10 mouse cellular contexts compared by ENCODE assay signal in the genomic region with DNA sequence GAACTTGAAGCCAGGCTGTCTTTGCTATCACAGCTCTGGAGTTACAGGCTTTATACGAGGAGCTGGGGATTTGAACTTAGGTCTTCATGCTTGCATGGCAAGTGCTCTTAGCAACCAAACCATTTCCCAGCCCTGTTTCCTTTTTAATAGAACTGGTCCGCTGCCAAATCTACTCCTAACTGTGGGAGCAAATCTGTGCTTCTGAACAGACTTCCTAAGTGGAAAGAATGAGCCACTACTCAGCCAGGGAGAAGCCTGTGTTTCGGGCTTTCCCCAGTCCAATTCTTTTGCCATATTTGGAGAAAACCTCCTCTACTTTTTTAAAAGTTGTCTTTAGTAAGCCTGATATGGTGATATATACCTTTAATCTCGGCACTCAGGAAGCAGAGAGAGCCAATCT. TPM values are rescaled to one million over a fixed set of nuclear protein-coding genes. Genes with fewer than 3 reads are reported as not detected.
DNase-seq lines count a peak whose midpoint lies in the region; ATAC-seq and TF ChIP-seq lines count a peak whose summit lies in the region.
"Had no signal": no experiment of that assay in that cellular context is flagged by ENCODE, and none has a peak within 500 bp of the region (broad histone marks: within the 10 kb centered on the region; RNA-seq: fewer than 3 reads in every experiment).

No protein-coding gene starts in this region.

- H3K27ac ChIP-seq in kidney, postnatal 0 days, result peak overlapping the region; percentile 15; the same call in 1 of the 2 replicates
- H3K27ac ChIP-seq in stomach, embryonic 14.5 days (ENCODE audit: low read length), result 0 out of 2 replicates have a peak overlapping the region, but pooled peaks have one; percentile 6
- H3K27ac ChIP-seq in stomach, postnatal 0 days (replicated peaks), result no peak overlapping the region; the same call in 1 of the 2 replicates
- peak overlapping the region; percentile 45 for H3K27ac ChIP-seq in heart, embryonic 16.5 days (ENCODE audit: low read length)
- H3K27ac ChIP-seq: forebrain, embryonic 12.5 days; limb, embryonic 12.5 days had no signal

- no peaks in the 10 kb centered on the region for H3K27me3 ChIP-seq in kidney, postnatal 0 days (ENCODE audit: insufficient read depth, low read length)
- no peaks in the 10 kb centered on the region for H3K27me3 ChIP-seq in stomach, embryonic 14.5 days (ENCODE audit: control insufficient read depth, insufficient read depth, low read length)
- no peaks in the 10 kb centered on the region for H3K27me3 ChIP-seq in stomach, postnatal 0 days (ENCODE audit: control insufficient read depth, insufficient read depth, low read length)
- no peaks in the 10 kb centered on the region for H3K27me3 ChIP-seq in heart, embryonic 16.5 days (ENCODE audit: control insufficient read depth, insufficient read depth, low read length)

- DNase-seq in kidney, postnatal 0 days (ENCODE audit: low spot score), result no peak
- no peak for DNase-seq in kidney, postnatal 10 days
- DNase-seq in stomach, postnatal 0 days (ENCODE audit: low spot score), result no peak
- no peak for DNase-seq in spleen, adult 18-20 months
- no peak for DNase-seq in neural tube, embryonic 10.5 days (ENCODE audit: extremely low spot score, low spot score)

- no peak for TF ChIP-seq EP300 in stomach, postnatal 0 days (optimal IDR thresholded peaks at IDR 0.05)

- no peaks in the 10 kb centered on the region for H3K9me3 ChIP-seq in kidney, postnatal 0 days (replicated peaks; ENCODE audit: low read length)
- H3K9me3 ChIP-seq in stomach, embryonic 14.5 days (ENCODE audit: control insufficient read depth, low read depth, low read length), result no peaks in the 10 kb centered on the region
- no peaks in the 10 kb centered on the region for H3K9me3 ChIP-seq in stomach, postnatal 0 days (ENCODE audit: control insufficient read depth, low read length)
- no peaks in the 10 kb centered on the region for H3K9me3 ChIP-seq in heart, embryonic 16.5 days (replicated peaks; ENCODE audit: control insufficient read depth, low read length)
- H3K9me3 ChIP-seq: forebrain, embryonic 12.5 days; limb, embryonic 12.5 days had no signal

- no peaks in the 10 kb centered on the region for H3K36me3 ChIP-seq in kidney, postnatal 0 days (ENCODE audit: insufficient read depth, low read length)
- H3K36me3 ChIP-seq in stomach, embryonic 14.5 days (ENCODE audit: control insufficient read depth, insufficient read depth, low read length), result no peaks in the 10 kb centered on the region
- no peaks in the 10 kb centered on the region for H3K36me3 ChIP-seq in stomach, postnatal 0 days (ENCODE audit: control insufficient read depth, insufficient read depth, low read length)
- no peaks in the 10 kb centered on the region for H3K36me3 ChIP-seq in heart, embryonic 16.5 days (ENCODE audit: control insufficient read depth, insufficient read depth)
- H3K36me3 ChIP-seq: forebrain, embryonic 12.5 days; limb, embryonic 12.5 days had no signal

- ATAC-seq in kidney, postnatal 0 days (replicated peaks; ENCODE audit: low FRiP score, low read depth), result no peak
- ATAC-seq in stomach, embryonic 14.5 days (ENCODE audit: insufficient number of reproducible peaks, insufficient read depth, low FRiP score, low read depth), result no peak
- no peak for ATAC-seq in stomach, postnatal 0 days (ENCODE audit: low FRiP score, low TSS enrichment)
- ATAC-seq in heart, embryonic 16.5 days (replicated peaks; ENCODE audit: extremely low read depth, insufficient read depth, low FRiP score), result no peak
- ATAC-seq: activated CD4-positive, CD25-positive, alpha-beta regulatory T cell, adult 4 months had no signal

- H3K4me3 ChIP-seq in kidney, postnatal 0 days (replicated peaks; ENCODE audit: low read depth, low read length), result no peak overlapping the region
- H3K4me3 ChIP-seq in stomach, embryonic 14.5 days (ENCODE audit: low read depth, low read length), result no peak overlapping the region
- no peak overlapping the region for H3K4me3 ChIP-seq in stomach, postnatal 0 days (ENCODE audit: low read depth, low read length)
- no peak overlapping the region for H3K4me3 ChIP-seq in heart, embryonic 16.5 days (ENCODE audit: low read length)
- H3K4me3 ChIP-seq: forebrain, embryonic 12.5 days; limb, embryonic 12.5 days had no signal

- no peak overlapping the region for H3K4me2 ChIP-seq in kidney, postnatal 0 days (ENCODE audit: low read length)
- no peak overlapping the region for H3K4me2 ChIP-seq in stomach, embryonic 14.5 days (replicated peaks; ENCODE audit: low read depth, low read length)
- H3K4me2 ChIP-seq in stomach, postnatal 0 days (replicated peaks; ENCODE audit: low read depth), result no peak overlapping the region
- H3K4me2 ChIP-seq in heart, embryonic 16.5 days (ENCODE audit: low read depth, low read length), result no peak overlapping the region
- H3K4me2 ChIP-seq: forebrain, embryonic 12.5 days; limb, embryonic 12.5 days had no signal

- no peak overlapping the region for H3K9ac ChIP-seq in kidney, postnatal 0 days (ENCODE audit: low read depth, low read length)
- H3K9ac ChIP-seq in stomach, embryonic 14.5 days (replicated peaks; ENCODE audit: low read depth, low read length), result no peak overlapping the region
- H3K9ac ChIP-seq in stomach, postnatal 0 days (ENCODE audit: low read length), result no peak overlapping the region
- H3K9ac ChIP-seq in heart, embryonic 16.5 days (ENCODE audit: low read length), result no peak overlapping the region
- H3K9ac ChIP-seq: forebrain, embryonic 12.5 days; limb, embryonic 12.5 days had no signal

- 81% methylated on average over 4 of the region's 4 CpGs for WGBS in kidney, postnatal 0 days
- WGBS in stomach, embryonic 14.5 days, result 70% methylated on average over 4 of the region's 4 CpGs
- WGBS in stomach, postnatal 0 days, result 58% methylated on average over 4 of the region's 4 CpGs
- WGBS in heart, embryonic 16.5 days, result 60% methylated on average over 4 of the region's 4 CpGs

- no peak for TF ChIP-seq CTCF in kidney, postnatal 0 days (IDR thresholded peaks at IDR 0.05; ENCODE audit: low read depth)
- no peak for TF ChIP-seq CTCF in stomach, postnatal 0 days (IDR thresholded peaks at IDR 0.05; ENCODE audit: low read depth)

- peaks cover 8% of the 10 kb centered on the region; the same call in 1 of the 2 replicates for H3K4me1 ChIP-seq in kidney, postnatal 0 days (replicated peaks; ENCODE audit: insufficient read depth, low read length)
- H3K4me1 ChIP-seq in stomach, embryonic 14.5 days (ENCODE audit: control insufficient read depth, insufficient read depth, low read length), result peaks cover 10% of the 10 kb centered on the region; the same call in 1 of the 2 replicates
- H3K4me1 ChIP-seq in stomach, postnatal 0 days (replicated peaks; ENCODE audit: control insufficient read depth, insufficient read depth), result no peaks in the 10 kb centered on the region
- peaks cover 11% of the 10 kb centered on the region for H3K4me1 ChIP-seq in heart, embryonic 16.5 days (ENCODE audit: control insufficient read depth, insufficient read depth, low read length)

RNA-seq across cellular contexts. Expression of a gene that starts 3.8 kb away (rescaled TPM):
- 64.2 and 73.4 TPM in 2 replicates for polyA plus RNA-seq in kidney, postnatal 0 days (2015; fragmentation: Nextera tagmentation; extraction: Ambion mirVana)
- polyA plus RNA-seq in stomach, embryonic 14.5 days (2014; fragmentation: Nextera tagmentation; extraction: Ambion mirVana), result 44.9 and 46.2 TPM in 2 replicates
- 62.0 and 63.8 TPM in 2 replicates for polyA plus RNA-seq in stomach, postnatal 0 days (2015; fragmentation: Nextera tagmentation; extraction: Ambion mirVana)
- 63.7 and 73.2 TPM in 2 replicates for polyA plus RNA-seq in heart, embryonic 16.5 days (2015; fragmentation: Nextera tagmentation; extraction: Ambion mirVana)

RNA-seq across cellular contexts. Expression of a gene that starts 31.3 kb away (rescaled TPM):
- 7.0 and 7.8 TPM in 2 replicates for polyA plus RNA-seq in kidney, postnatal 0 days (2015; fragmentation: Nextera tagmentation; extraction: Ambion mirVana)
- polyA plus RNA-seq in stomach, embryonic 14.5 days (2014; fragmentation: Nextera tagmentation; extraction: Ambion mirVana), result 9.2 and 10.4 TPM in 2 replicates
- polyA plus RNA-seq in stomach, postnatal 0 days (2015; fragmentation: Nextera tagmentation; extraction: Ambion mirVana), result 4.8 and 6.0 TPM in 2 replicates
- polyA plus RNA-seq in heart, embryonic 16.5 days (2015; fragmentation: Nextera tagmentation; extraction: Ambion mirVana), result 8.0 and 8.9 TPM in 2 replicates

RNA-seq across cellular contexts. Expression of a gene that starts 33.5 kb away (rescaled TPM):
- polyA plus RNA-seq in kidney, postnatal 0 days (2015; fragmentation: Nextera tagmentation; extraction: Ambion mirVana), result 1.0 TPM in 2 replicates
- polyA plus RNA-seq in stomach, embryonic 14.5 days (2014; fragmentation: Nextera tagmentation; extraction: Ambion mirVana), result 2.2 and 2.3 TPM in 2 replicates
- 1.3 and 1.9 TPM in 2 replicates for polyA plus RNA-seq in stomach, postnatal 0 days (2015; fragmentation: Nextera tagmentation; extraction: Ambion mirVana)
- polyA plus RNA-seq in heart, embryonic 16.5 days (2015; fragmentation: Nextera tagmentation; extraction: Ambion mirVana), result 0.64 and 0.67 TPM in 2 replicates

RNA-seq across cellular contexts. Expression of a gene that starts 37.1 kb away (rescaled TPM):
- polyA plus RNA-seq in kidney, postnatal 0 days (2015; fragmentation: Nextera tagmentation; extraction: Ambion mirVana), result 19.9 and 20.4 TPM in 2 replicates
- 22.1 and 23.5 TPM in 2 replicates for polyA plus RNA-seq in stomach, embryonic 14.5 days (2014; fragmentation: Nextera tagmentation; extraction: Ambion mirVana)
- polyA plus RNA-seq in stomach, postnatal 0 days (2015; fragmentation: Nextera tagmentation; extraction: Ambion mirVana), result 14.7 and 15.0 TPM in 2 replicates
- 22.6 and 23.4 TPM in 2 replicates for polyA plus RNA-seq in heart, embryonic 16.5 days (2015; fragmentation: Nextera tagmentation; extraction: Ambion mirVana)

RNA-seq across cellular contexts. Expression of a gene that starts 46.6 kb away (rescaled TPM):
- polyA plus RNA-seq in kidney, postnatal 0 days (2015; fragmentation: Nextera tagmentation; extraction: Ambion mirVana), result 1.6 and 2.1 TPM in 2 replicates
- polyA plus RNA-seq in stomach, embryonic 14.5 days (2014; fragmentation: Nextera tagmentation; extraction: Ambion mirVana), result 0.90 TPM in 1 of 2 replicates, not detected in the other
- 0.17 and 0.46 TPM in 2 replicates for polyA plus RNA-seq in stomach, postnatal 0 days (2015; fragmentation: Nextera tagmentation; extraction: Ambion mirVana)
- polyA plus RNA-seq in heart, embryonic 16.5 days (2015; fragmentation: Nextera tagmentation; extraction: Ambion mirVana), result 0.25 TPM in 1 of 2 replicates, not detected in the other
- polyA plus RNA-seq: activated CD4-positive, CD25-positive, alpha-beta regulatory T cell, adult 4 months had no signal
